Mouse (Mus musculus) CD8-positive naive resting alpha-beta T cell, adult 2 months (primary cell): ENCODE results near the gene Dynll2.
A peak's percentile ranks its signal among the peaks of the same experiment; 100 is the strongest.
"Not testable (repeated sequence)": the region's sequence is repeated elsewhere in the genome, so short reads cannot be mapped to it uniquely, and the experiment has no call there.

Experiments used
- DNase-seq, 2 experiments: peaks; one replicate each; pipeline ENCODE4 v3.0.0; 2022; ENCODE audit warnings: low read depth in 2 of 2, low spot score in 2 of 2

Dynll2 gene

GRCm38 (mm10) chr11:87991806-87992205 is 4.5 kb upstream of the Dynll2 start:
- no peak for DNase-seq

GRCm38 (mm10) chr11:87987861-87988260 is 528 bp upstream of the Dynll2 start:
- no peak for DNase-seq

GRCm38 (mm10) chr11:87986141-87986741 is 1.1 kb downstream of the Dynll2 start:
- DNase-seq = peak in 1 of 2 experiments; percentile 46

GRCm38 (mm10) chr11:87985643-87986042 is 1.7 kb downstream of the Dynll2 start:
- DNase-seq = no peak

- DNase-seq = no peak
Measured at GRCm38 (mm10) chr11:87984571-87984970, 2.8 kb downstream of the Dynll2 start.

GRCm38 (mm10) chr11:87978905-87979304 is 8.4 kb downstream of the Dynll2 start:
- DNase-seq = no peak

GRCm38 (mm10) chr11:87977021-87977420 is 10.3 kb downstream of the Dynll2 start:
- not testable (repeated sequence) for DNase-seq

- peak in 1 of 2 experiments; percentile 59 for DNase-seq
Measured at GRCm38 (mm10) chr11:87974477-87975181, 12.7 kb downstream of the Dynll2 start.

- no peak for DNase-seq
Measured at GRCm38 (mm10) chr11:87973559-87974305, 13.6 kb downstream of the Dynll2 start.

- DNase-seq = no peak
Measured at GRCm38 (mm10) chr11:87972829-87973228, 14.5 kb downstream of the Dynll2 start.

- DNase-seq = no peak
Measured at GRCm38 (mm10) chr11:87968356-87969122, 18.8 kb downstream of the Dynll2 start.

GRCm38 (mm10) chr11:87967692-87968289 is 19.5 kb downstream of the Dynll2 start:
- peak; percentile 84 to 90 for DNase-seq

- DNase-seq = no peak
Measured at GRCm38 (mm10) chr11:87966214-87966613, 21.1 kb downstream of the Dynll2 start.

- DNase-seq = no peak
Measured at GRCm38 (mm10) chr11:87965293-87965692, 22.0 kb downstream of the Dynll2 start.

- no peak for DNase-seq
Measured at GRCm38 (mm10) chr11:87957066-87957465, 30.3 kb downstream of the Dynll2 start.

GRCm38 (mm10) chr11:87955144-87955543 is 32.2 kb downstream of the Dynll2 start:
- DNase-seq = peak in 1 of 2 experiments; percentile 44

GRCm38 (mm10) chr11:87949990-87950389 is 37.3 kb downstream of the Dynll2 start:
- no peak for DNase-seq

- peak; percentile 25 to 59 for DNase-seq
Measured at GRCm38 (mm10) chr11:87935467-87935866, 51.9 kb downstream of the Dynll2 start.

- no peak for DNase-seq
Measured at GRCm38 (mm10) chr11:87933731-87934130, 53.6 kb downstream of the Dynll2 start.

GRCm38 (mm10) chr11:87930348-87930747 is 57.0 kb downstream of the Dynll2 start:
- DNase-seq = no peak
